Mouse (Mus musculus) brain, embryonic 14.5 days (tissue): ENCODE measurements at regions not wholly inside any gene's neighbourhood (a gene's known extent, or its start where the extent isn't known, plus 50 kb on each side); places are given as distances from the start of the nearest gene placed in this dataset.

Source experiments
- DNase-seq: peaks from one replicate; pipeline ENCODE4 v3.0.0-alpha.2; 2011; ENCODE audit warnings: low read depth
- CTCF ChIP-seq: fragments of 200-500 bp; IDR thresholded peaks from 2 replicates; pipeline ENCODE4 v1.5.1; 2012; ENCODE audit warnings: inconsistent platforms, mild to moderate bottlenecking, moderate library complexity, borderline replicate concordance; ENCODE audit not compliant: insufficient read depth, insufficient read length; ENCODE audit errors: extremely low read depth
- POLR2A ChIP-seq: fragments of 200-500 bp; IDR thresholded peaks from 2 replicates; pipeline ENCODE4 v1.6.1; 2012; ENCODE audit warnings: mild to moderate bottlenecking, inconsistent platforms, borderline replicate concordance; ENCODE audit not compliant: poor library complexity, insufficient read depth, insufficient read length, severe bottlenecking; ENCODE audit errors: extremely low read depth

DNA sequence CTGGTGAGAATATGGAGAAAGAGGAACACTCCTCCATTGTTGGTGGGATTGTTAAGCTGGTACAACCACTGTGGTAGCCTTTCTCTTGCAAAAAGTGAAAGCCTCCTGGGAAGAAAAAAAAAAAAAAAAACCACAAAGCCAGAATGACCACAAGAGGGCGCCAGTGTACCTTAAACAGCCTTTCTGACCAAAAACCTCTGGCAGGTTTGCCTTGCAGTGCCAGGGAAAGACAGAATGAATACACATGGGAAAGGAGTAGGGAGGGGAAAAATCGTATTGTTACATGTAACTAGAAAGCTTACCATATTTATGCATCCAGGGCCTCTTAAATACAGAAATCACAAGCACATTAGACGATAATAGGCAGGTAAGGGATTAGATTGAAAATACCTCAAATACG lies 62.4 kb upstream of the Ppp2r3a start:
- TF ChIP-seq CTCF (peak; percentile 72; the same call in 1 of the 2 replicates), POLR2A (no peak)
- peak; percentile 90 for DNase-seq

GRCm38 (mm10) chr9:101306408-101306935 lies 54.9 kb upstream of the Ppp2r3a start:
- TF ChIP-seq POLR2A (no peak), CTCF (no peak)
- DNase-seq: no peak

GRCm38 (mm10) chr9:101305730-101306129 lies 54.1 kb upstream of the Ppp2r3a start:
- DNase-seq: no peak
- TF ChIP-seq CTCF (no peak), POLR2A (no peak)
